37 mouse cellular contexts compared by ENCODE assay signal in genomic region chr1:151245846-151246245, GRCm38 (mm10). TPM values are rescaled to one million over a fixed set of nuclear protein-coding genes. Genes with fewer than 3 reads are reported as not detected.
"Had no signal": no experiment of that assay in that cellular context is flagged by ENCODE, and none has a peak within 500 bp of the region (broad histone marks: within the 10 kb centered on the region; RNA-seq: fewer than 3 reads in every experiment).

No protein-coding gene starts in this region.

- H3K27ac ChIP-seq: gastrocnemius, adult 2 months; heart, embryonic 10.5 days; hindbrain, embryonic 10.5 days; hindbrain, embryonic 12.5 days; hindbrain, embryonic 14.5 days; kidney, postnatal 0 days; layer of hippocampus, adult 2 months; left cerebral cortex, adult 2 months; limb, embryonic 10.5 days; limb, embryonic 12.5 days; liver, embryonic 13.5 days had no signal

- H3K9ac ChIP-seq: heart, embryonic 12.5 days; hindbrain, embryonic 12.5 days; hindbrain, embryonic 14.5 days; limb, embryonic 12.5 days; liver, embryonic 13.5 days had no signal

- H3K4me1 ChIP-seq: heart, embryonic 12.5 days had no signal

- DNase-seq: gastrocnemius, adult 2 months; gastrocnemius, postnatal 10 days; gastrocnemius, postnatal 25 days; heart, adult 18-20 months; heart, postnatal 10 days; heart, postnatal 4 days; kidney, postnatal 14 days; kidney, postnatal 4 days; liver; liver, embryonic 13.5 days had no signal

- H3K27me3 ChIP-seq: heart, embryonic 12.5 days; hindbrain, embryonic 12.5 days; limb, embryonic 12.5 days; liver, embryonic 13.5 days had no signal

- H3K9me3 ChIP-seq: heart, embryonic 10.5 days; heart, embryonic 12.5 days; hindbrain, embryonic 10.5 days; hindbrain, embryonic 12.5 days; limb, embryonic 10.5 days; limb, embryonic 12.5 days; liver, embryonic 13.5 days had no signal

- H3K4me2 ChIP-seq: heart, embryonic 12.5 days; hindbrain, embryonic 12.5 days; hindbrain, embryonic 14.5 days; limb, embryonic 12.5 days; liver, embryonic 11.5 days; liver, embryonic 13.5 days had no signal

- H3K4me3 ChIP-seq: gastrocnemius, adult 2 months; heart, embryonic 10.5 days; heart, embryonic 12.5 days; hindbrain, embryonic 10.5 days; hindbrain, embryonic 12.5 days; layer of hippocampus, adult 2 months; left cerebral cortex, adult 2 months; limb, embryonic 10.5 days; limb, embryonic 12.5 days; liver, embryonic 13.5 days had no signal

- ATAC-seq: hindbrain, embryonic 16.5 days; inflammation-experienced regulatory T-cells, adult 6 months; intestine, postnatal 0 days had no signal

- H3K36me3 ChIP-seq: heart, embryonic 10.5 days; heart, embryonic 12.5 days; hindbrain, embryonic 10.5 days; hindbrain, embryonic 12.5 days; limb, embryonic 10.5 days; limb, embryonic 12.5 days; liver, embryonic 13.5 days had no signal

RNA-seq across cellular contexts. Expression of gene Gm47996, which starts 35.9 kb away (rescaled TPM):
- total RNA-seq: gastrocnemius, postnatal 10 days; gastrocnemius, postnatal 4 days; granulocyte monocyte progenitor cell, adult 5-6 weeks; heart, adult 18-20 months; heart, adult 8-10 months; heart, postnatal 10 days; heart, postnatal 25 days; heart, postnatal 4 days; layer of hippocampus, adult 2 months; layer of hippocampus, postnatal 10 days; layer of hippocampus, postnatal 25 days; left cerebral cortex, adult 2 months; left cerebral cortex, postnatal 14 days; left cerebral cortex, postnatal 36 days had no signal
- polyA plus RNA-seq: frontal cortex, adult 2 months; heart, embryonic 10.5 days; heart, embryonic 14.5 days; heart, embryonic 16.5 days; hindbrain, embryonic 12.5 days; hindbrain, embryonic 14.5 days; hindbrain, embryonic 16.5 days; inflammation-experienced regulatory T-cells, adult 6 months; intestine, postnatal 0 days; kidney, embryonic 14.5 days; limb, embryonic 12.5 days had no signal

RNA-seq across cellular contexts. Expression of gene 3110040M04Rik, which starts 41.9 kb away (rescaled TPM):
- total RNA-seq: gastrocnemius, postnatal 10 days; gastrocnemius, postnatal 25 days; gastrocnemius, postnatal 4 days; granulocyte monocyte progenitor cell, adult 5-6 weeks; heart, adult 18-20 months; heart, adult 8-10 months; heart, postnatal 10 days; heart, postnatal 25 days; heart, postnatal 4 days; layer of hippocampus, adult 2 months; layer of hippocampus, postnatal 10 days; layer of hippocampus, postnatal 25 days; left cerebral cortex, adult 2 months; left cerebral cortex, postnatal 14 days; left cerebral cortex, postnatal 36 days had no signal
- polyA plus RNA-seq: frontal cortex, adult 2 months; heart, embryonic 14.5 days; heart, embryonic 16.5 days; hindbrain, embryonic 10.5 days; hindbrain, embryonic 14.5 days; hindbrain, embryonic 16.5 days; inflammation-experienced regulatory T-cells, adult 6 months; intestine, postnatal 0 days; limb, embryonic 10.5 days; limb, embryonic 12.5 days; limb, embryonic 14.5 days had no signal

RNA-seq across cellular contexts. Expression of gene Gm47995, which starts 47.6 kb away (rescaled TPM):
- total RNA-seq: gastrocnemius, adult 2 months; gastrocnemius, postnatal 10 days; gastrocnemius, postnatal 25 days; gastrocnemius, postnatal 4 days; granulocyte monocyte progenitor cell, adult 5-6 weeks; heart, adult 18-20 months; heart, adult 8-10 months; heart, postnatal 10 days; heart, postnatal 25 days; heart, postnatal 4 days; layer of hippocampus, adult 2 months; layer of hippocampus, postnatal 10 days; layer of hippocampus, postnatal 25 days; left cerebral cortex, adult 2 months; left cerebral cortex, postnatal 14 days; left cerebral cortex, postnatal 36 days had no signal
- polyA plus RNA-seq: frontal cortex, adult 2 months; heart, embryonic 14.5 days; heart, embryonic 16.5 days; hindbrain, embryonic 12.5 days; hindbrain, embryonic 14.5 days; hindbrain, embryonic 16.5 days; inflammation-experienced regulatory T-cells, adult 6 months; intestine, postnatal 0 days; limb, embryonic 10.5 days; limb, embryonic 12.5 days had no signal

RNA-seq across cellular contexts. Expression of gene Gm8947, which starts 53.7 kb away (rescaled TPM):
- total RNA-seq: gastrocnemius, postnatal 10 days; gastrocnemius, postnatal 4 days; granulocyte monocyte progenitor cell, adult 5-6 weeks; heart, adult 18-20 months; heart, adult 8-10 months; heart, postnatal 10 days; heart, postnatal 25 days; layer of hippocampus, adult 2 months; layer of hippocampus, postnatal 10 days; layer of hippocampus, postnatal 25 days; left cerebral cortex, adult 2 months; left cerebral cortex, postnatal 14 days; left cerebral cortex, postnatal 36 days had no signal
- polyA plus RNA-seq: frontal cortex, adult 2 months; heart, embryonic 14.5 days; heart, embryonic 16.5 days; hindbrain, embryonic 12.5 days; hindbrain, embryonic 14.5 days; hindbrain, embryonic 16.5 days; inflammation-experienced regulatory T-cells, adult 6 months; intestine, postnatal 0 days; limb, embryonic 10.5 days; limb, embryonic 12.5 days had no signal
